Mouse (Mus musculus): ENCODE results near the gene Arf5. TPM values are rescaled to one million over a fixed set of nuclear protein-coding genes. Genes with fewer than 3 reads are reported as not detected.

The Arf5 gene
- polyA plus RNA-seq (2015; fragmentation: Nextera tagmentation; extraction: Ambion mirVana): 372 TPM in 2 replicates

- Histone ChIP-seq H3K36me3 (ENCODE audit: control insufficient read depth, insufficient read depth) (peaks cover 24% of the 10 kb centered on the region), H3K27ac (ENCODE audit: low read length) (peak within 1 kb of the TSS; percentile 93), H3K9ac (ENCODE audit: low read depth, low read length) (peak within 1 kb of the TSS; percentile 99), H3K27me3 (ENCODE audit: control insufficient read depth, insufficient read depth, low read depth, low read length) (no peaks in the 10 kb centered on the region), H3K4me1 (ENCODE audit: control insufficient read depth, low read depth, low read length) (peaks cover 51% of the 10 kb centered on the region), H3K9me3 (replicated peaks; ENCODE audit: control insufficient read depth, low read length) (no peaks in the 10 kb centered on the region), H3K4me2 (ENCODE audit: low read depth, low read length) (peak within 1 kb of the TSS; percentile 60), H3K4me3 (ENCODE audit: low read depth, low read length) (peak within 1 kb of the TSS; percentile 90)
- WGBS (ENCODE audit: insufficient replicate concordance): 0% methylated on average over 21 of the region's 42 CpGs
- peak; percentile 47 for ATAC-seq (ENCODE audit: low read depth)
These were observed at the start of gene Arf5 for GRCm38 (mm10) chr6:28423313-28423712. TSS of gene Arf5 (plus strand) at chr6:28423560.

GRCm38 (mm10) chr6:28381983-28382382 is 41.4 kb upstream of the Arf5 start:
- H3K9me3 ChIP-seq (replicated peaks; ENCODE audit: control insufficient read depth, low read length): no peaks in the 10 kb centered on the region
- WGBS (ENCODE audit: insufficient replicate concordance): 27% methylated on average over 4 of the region's 4 CpGs
- no peak overlapping the region for H3K4me3 ChIP-seq (ENCODE audit: low read depth, low read length)
- no peaks in the 10 kb centered on the region for H3K4me1 ChIP-seq (ENCODE audit: control insufficient read depth, low read depth, low read length)
- ATAC-seq (ENCODE audit: low read depth): no peak
- no peaks in the 10 kb centered on the region for H3K27me3 ChIP-seq (ENCODE audit: control insufficient read depth, insufficient read depth, low read depth, low read length)
- no peaks in the 10 kb centered on the region for H3K36me3 ChIP-seq (ENCODE audit: control insufficient read depth, insufficient read depth)
- H3K4me2 ChIP-seq (ENCODE audit: low read depth, low read length): no peak overlapping the region
- H3K27ac ChIP-seq (ENCODE audit: low read length): no peak overlapping the region
- H3K9ac ChIP-seq (ENCODE audit: low read depth, low read length): no peak overlapping the region

- H3K9ac ChIP-seq (ENCODE audit: low read depth, low read length): no peak overlapping the region
- H3K4me2 ChIP-seq (ENCODE audit: low read depth, low read length): no peak overlapping the region
- no peak overlapping the region for H3K4me3 ChIP-seq (ENCODE audit: low read depth, low read length)
- H3K4me1 ChIP-seq (ENCODE audit: control insufficient read depth, low read depth, low read length): no peaks in the 10 kb centered on the region
- H3K27me3 ChIP-seq (ENCODE audit: control insufficient read depth, insufficient read depth, low read depth, low read length): no peaks in the 10 kb centered on the region
- ATAC-seq (ENCODE audit: low read depth): no peak
- WGBS (ENCODE audit: insufficient replicate concordance): 61% methylated on average over 3 of the region's 3 CpGs
- H3K27ac ChIP-seq (ENCODE audit: low read length): no peak overlapping the region
- H3K36me3 ChIP-seq (ENCODE audit: control insufficient read depth, insufficient read depth): no peaks in the 10 kb centered on the region
- H3K9me3 ChIP-seq (replicated peaks; ENCODE audit: control insufficient read depth, low read length): no peaks in the 10 kb centered on the region
These were observed 38.2 kb upstream of the Arf5 start for GRCm38 (mm10) chr6:28385169-28385568.

- Histone ChIP-seq H3K36me3 (ENCODE audit: control insufficient read depth, insufficient read depth) (no peaks in the 10 kb centered on the region), H3K9ac (ENCODE audit: low read depth, low read length) (no peak overlapping the region), H3K4me3 (ENCODE audit: low read depth, low read length) (no peak overlapping the region), H3K27me3 (ENCODE audit: control insufficient read depth, insufficient read depth, low read depth, low read length) (no peaks in the 10 kb centered on the region), H3K9me3 (replicated peaks; ENCODE audit: control insufficient read depth, low read length) (no peaks in the 10 kb centered on the region), H3K4me2 (ENCODE audit: low read depth, low read length) (no peak overlapping the region), H3K4me1 (ENCODE audit: control insufficient read depth, low read depth, low read length) (no peaks in the 10 kb centered on the region), H3K27ac (ENCODE audit: low read length) (no peak overlapping the region)
- WGBS (ENCODE audit: insufficient replicate concordance): 77% methylated on average over 3 of the region's 3 CpGs
- ATAC-seq (ENCODE audit: low read depth): no peak
These were observed 34.3 kb upstream of the Arf5 start for GRCm38 (mm10) chr6:28389038-28389437.

- Histone ChIP-seq H3K36me3 (ENCODE audit: control insufficient read depth, insufficient read depth) (no peaks in the 10 kb centered on the region), H3K27ac (ENCODE audit: low read length) (no peak overlapping the region), H3K9ac (ENCODE audit: low read depth, low read length) (no peak overlapping the region), H3K4me3 (ENCODE audit: low read depth, low read length) (no peak overlapping the region), H3K4me2 (ENCODE audit: low read depth, low read length) (no peak overlapping the region), H3K9me3 (replicated peaks; ENCODE audit: control insufficient read depth, low read length) (0 out of 2 replicates have a peak, but pooled peaks cover 3% of the 10 kb centered on the region), H3K27me3 (ENCODE audit: control insufficient read depth, insufficient read depth, low read depth, low read length) (peaks cover 38% of the 10 kb centered on the region), H3K4me1 (ENCODE audit: control insufficient read depth, low read depth, low read length) (no peaks in the 10 kb centered on the region)
- ATAC-seq (ENCODE audit: low read depth): no peak
- WGBS (ENCODE audit: insufficient replicate concordance): 35% methylated on average over 15 of the region's 15 CpGs
These were observed 27.1 kb upstream of the Arf5 start for GRCm38 (mm10) chr6:28396051-28396852.

- ATAC-seq (ENCODE audit: low read depth): no peak
- no peak overlapping the region for H3K27ac ChIP-seq (ENCODE audit: low read length)
- H3K36me3 ChIP-seq (ENCODE audit: control insufficient read depth, insufficient read depth): no peaks in the 10 kb centered on the region
- 0 out of 2 replicates have a peak, but pooled peaks cover 3% of the 10 kb centered on the region for H3K9me3 ChIP-seq (replicated peaks; ENCODE audit: control insufficient read depth, low read length)
- H3K4me3 ChIP-seq (ENCODE audit: low read depth, low read length): peak overlapping the region; percentile 44
- no peaks in the 10 kb centered on the region for H3K4me1 ChIP-seq (ENCODE audit: control insufficient read depth, low read depth, low read length)
- H3K9ac ChIP-seq (ENCODE audit: low read depth, low read length): no peak overlapping the region
- 4% methylated on average over 19 of the region's 19 CpGs for WGBS (ENCODE audit: insufficient replicate concordance)
- peak overlapping the region; percentile 57 for H3K4me2 ChIP-seq (ENCODE audit: low read depth, low read length)
- peaks cover 38% of the 10 kb centered on the region for H3K27me3 ChIP-seq (ENCODE audit: control insufficient read depth, insufficient read depth, low read depth, low read length)
These were observed 26.4 kb upstream of the Arf5 start for GRCm38 (mm10) chr6:28396853-28397457.

- 0 out of 2 replicates have a peak, but pooled peaks cover 3% of the 10 kb centered on the region for H3K9me3 ChIP-seq (replicated peaks; ENCODE audit: control insufficient read depth, low read length)
- ATAC-seq (ENCODE audit: low read depth): no peak
- H3K27ac ChIP-seq (ENCODE audit: low read length): no peak within 1 kb of the TSS
- peak within 1 kb of the TSS; percentile 44 for H3K4me3 ChIP-seq (ENCODE audit: low read depth, low read length)
- peaks cover 38% of the 10 kb centered on the region for H3K27me3 ChIP-seq (ENCODE audit: control insufficient read depth, insufficient read depth, low read depth, low read length)
- under 1% methylated on average over 33 of the region's 33 CpGs for WGBS (ENCODE audit: insufficient replicate concordance)
- H3K36me3 ChIP-seq (ENCODE audit: control insufficient read depth, insufficient read depth): no peaks in the 10 kb centered on the region
- H3K4me2 ChIP-seq (ENCODE audit: low read depth, low read length): peak within 1 kb of the TSS; percentile 57
- H3K4me1 ChIP-seq (ENCODE audit: control insufficient read depth, low read depth, low read length): no peaks in the 10 kb centered on the region
- H3K9ac ChIP-seq (ENCODE audit: low read depth, low read length): no peak within 1 kb of the TSS
These were observed 25.6 kb upstream of the Arf5 start, which contains the start of gene Zfp800 for GRCm38 (mm10) chr6:28397681-28398203. TSS of gene Zfp800 (minus strand) at chr6:28398005.

GRCm38 (mm10) chr6:28398726-28399125 is 24.6 kb upstream of the Arf5 start:
- H3K36me3 ChIP-seq (ENCODE audit: control insufficient read depth, insufficient read depth): no peaks in the 10 kb centered on the region
- 0 out of 2 replicates have a peak, but pooled peaks cover 3% of the 10 kb centered on the region for H3K9me3 ChIP-seq (replicated peaks; ENCODE audit: control insufficient read depth, low read length)
- H3K4me2 ChIP-seq (ENCODE audit: low read depth, low read length): no peak overlapping the region
- peaks cover 38% of the 10 kb centered on the region for H3K27me3 ChIP-seq (ENCODE audit: control insufficient read depth, insufficient read depth, low read depth, low read length)
- ATAC-seq (ENCODE audit: low read depth): no peak
- WGBS (ENCODE audit: insufficient replicate concordance): 65% methylated on average over 3 of the region's 3 CpGs
- H3K9ac ChIP-seq (ENCODE audit: low read depth, low read length): no peak overlapping the region
- no peaks in the 10 kb centered on the region for H3K4me1 ChIP-seq (ENCODE audit: control insufficient read depth, low read depth, low read length)
- H3K27ac ChIP-seq (ENCODE audit: low read length): no peak overlapping the region
- H3K4me3 ChIP-seq (ENCODE audit: low read depth, low read length): no peak overlapping the region

GRCm38 (mm10) chr6:28399791-28400190 is 23.6 kb upstream of the Arf5 start:
- Histone ChIP-seq H3K4me2 (ENCODE audit: low read depth, low read length) (no peak overlapping the region), H3K9me3 (replicated peaks; ENCODE audit: control insufficient read depth, low read length) (0 out of 2 replicates have a peak, but pooled peaks cover 3% of the 10 kb centered on the region), H3K4me1 (ENCODE audit: control insufficient read depth, low read depth, low read length) (no peaks in the 10 kb centered on the region), H3K27ac (ENCODE audit: low read length) (no peak overlapping the region), H3K9ac (ENCODE audit: low read depth, low read length) (no peak overlapping the region), H3K4me3 (ENCODE audit: low read depth, low read length) (no peak overlapping the region), H3K27me3 (ENCODE audit: control insufficient read depth, insufficient read depth, low read depth, low read length) (peaks cover 38% of the 10 kb centered on the region), H3K36me3 (ENCODE audit: control insufficient read depth, insufficient read depth) (no peaks in the 10 kb centered on the region)
- no peak for ATAC-seq (ENCODE audit: low read depth)
- WGBS (ENCODE audit: insufficient replicate concordance): 74% methylated on average over 4 of the region's 4 CpGs
